Mouse (Mus musculus) olfactory bulb, adult 2 months (tissue): ENCODE data around the gene Cdh4. TPM values are rescaled to one million over a fixed set of nuclear protein-coding genes. Genes with fewer than 3 reads are reported as not detected.
A peak's percentile ranks its signal among the peaks of the same experiment; 100 is the strongest.

ENCODE experiments used
- H3K27ac ChIP-seq: fragments of 200-500 bp; 2 replicates; pipeline ENCODE4 v1.5.1; 2012; ENCODE audit warnings: low read depth, low read length; ENCODE audit not compliant: insufficient read depth
- H3K4me1 ChIP-seq: fragments of 200-500 bp; 2 replicates; pipeline ENCODE4 v1.6.1; 2012; ENCODE audit warnings: low read length; ENCODE audit not compliant: control insufficient read depth, insufficient read depth
- H3K4me3 ChIP-seq: fragments of 200-500 bp; 2 replicates; pipeline ENCODE4 v1.5.1; 2012; ENCODE audit warnings: mild to moderate bottlenecking, low read depth, low read length, moderate library complexity; ENCODE audit not compliant: insufficient read depth
- CTCF ChIP-seq: fragments of 200-500 bp; IDR thresholded peaks from 2 replicates; pipeline ENCODE4 v1.5.1; 2012; ENCODE audit warnings: low read depth, mild to moderate bottlenecking, low read length, moderate library complexity; ENCODE audit not compliant: insufficient read depth
- POLR2A ChIP-seq: fragments of 200-500 bp; IDR thresholded peaks from 2 replicates; pipeline ENCODE4 v1.6.1; 2012; ENCODE audit warnings: mild to moderate bottlenecking, low read depth, low read length, moderate library complexity; ENCODE audit not compliant: insufficient read depth
- WGBS: fragments of 180-500 bp; shearing (Covaris S2); methylation state at CpG from one replicate; pipeline ENCODE4 v1.1.7; 2018; 5-methylcytosine and 5-hydroxymethylcytosine counted together
- polyA plus RNA-seq: library from polyadenylated mRNA; stranded (reverse); fragments of >200 nt; gene quantifications from 2 replicates; pipeline ENCODE4 v1.2.4, GENCODE M21; 2012; ENCODE audit warnings: low replicate concordance; ENCODE audit not compliant: missing spikeins, insufficient read depth, insufficient read length

The Cdh4 gene
- polyA plus RNA-seq, 1 experiment, result not detected

- Histone ChIP-seq H3K4me3 (no peak overlapping the region), H3K27ac (no peak overlapping the region), H3K4me1 (peaks cover 45% of the 10 kb centered on the region)
- TF ChIP-seq POLR2A, result no peak
- no peak for TF ChIP-seq CTCF
- 89% methylated on average over 10 of the region's 10 CpGs for WGBS
Measured at GRCm38 (mm10) chr2:179775999-179776705, 333.9 kb downstream of the Cdh4 start.

GRCm38 (mm10) chr2:179779266-179779665 lies 337.0 kb downstream of the Cdh4 start:
- 33% methylated on average over 9 of the region's 9 CpGs for WGBS
- H3K4me3 ChIP-seq, result no peak overlapping the region
- H3K27ac ChIP-seq, result peak overlapping the region; percentile 65
- TF ChIP-seq CTCF, result no peak
- TF ChIP-seq POLR2A, result no peak
- peaks cover 35% of the 10 kb centered on the region for H3K4me1 ChIP-seq

GRCm38 (mm10) chr2:179780961-179781360 lies 338.7 kb downstream of the Cdh4 start:
- H3K27ac ChIP-seq, result no peak overlapping the region
- WGBS, result 49% methylated on average over 4 of the region's 4 CpGs
- no peak for TF ChIP-seq CTCF
- TF ChIP-seq POLR2A, result no peak
- no peak overlapping the region for H3K4me3 ChIP-seq
- H3K4me1 ChIP-seq, result peaks cover 23% of the 10 kb centered on the region

GRCm38 (mm10) chr2:179787256-179787655 lies 345.0 kb downstream of the Cdh4 start:
- Histone ChIP-seq H3K27ac (no peak overlapping the region), H3K4me1 (peaks cover 13% of the 10 kb centered on the region), H3K4me3 (no peak overlapping the region)
- WGBS, result 24% methylated on average over 18 of the region's 18 CpGs
- no peak for TF ChIP-seq POLR2A
- TF ChIP-seq CTCF, result no peak

GRCm38 (mm10) chr2:179787797-179788196 lies 345.6 kb downstream of the Cdh4 start:
- 72% methylated on average over 5 of the region's 5 CpGs for WGBS

GRCm38 (mm10) chr2:179790684-179791083 lies 348.5 kb downstream of the Cdh4 start:
- peak overlapping the region; percentile 36; the same call in 1 of the 2 replicates for H3K27ac ChIP-seq
- H3K4me1 ChIP-seq, result peaks cover 31% of the 10 kb centered on the region
- no peak overlapping the region for H3K4me3 ChIP-seq
- WGBS, result 30% methylated on average over 3 of the region's 3 CpGs
- TF ChIP-seq CTCF (no peak), POLR2A (no peak)

More at GRCm38 (mm10) chr2:179787797-179788196, 345.6 kb downstream of the Cdh4 start:
- Histone ChIP-seq H3K4me3 (no peak overlapping the region), H3K4me1 (peaks cover 13% of the 10 kb centered on the region), H3K27ac (no peak overlapping the region)
- TF ChIP-seq CTCF (no peak), POLR2A (no peak)

- WGBS, result 79% methylated on average over 13 of the region's 13 CpGs
- Histone ChIP-seq H3K4me1 (peaks cover 31% of the 10 kb centered on the region), H3K27ac (no peak overlapping the region), H3K4me3 (no peak overlapping the region)
- TF ChIP-seq POLR2A, result no peak
- no peak for TF ChIP-seq CTCF
Measured at GRCm38 (mm10) chr2:179792426-179793133, 350.3 kb downstream of the Cdh4 start.

- Histone ChIP-seq H3K27ac (no peak overlapping the region), H3K4me3 (no peak overlapping the region), H3K4me1 (peaks cover 42% of the 10 kb centered on the region)
- 41% methylated on average over 1 of the region's 1 CpGs for WGBS
- TF ChIP-seq POLR2A (no peak), CTCF (no peak)
Measured at GRCm38 (mm10) chr2:179794354-179794753, 352.1 kb downstream of the Cdh4 start.

- Histone ChIP-seq H3K4me1 (peaks cover 47% of the 10 kb centered on the region), H3K4me3 (no peak overlapping the region), H3K27ac (peak overlapping the region; percentile 69)
- no peak for TF ChIP-seq POLR2A
- no peak for TF ChIP-seq CTCF
- WGBS, result 24% methylated on average over 12 of the region's 12 CpGs
Measured at GRCm38 (mm10) chr2:179795452-179795851, 353.2 kb downstream of the Cdh4 start.
